Mouse (Mus musculus): Measurements from ENCODE around the gene Tet1.
"Not testable (repeated sequence)": the region's sequence is repeated elsewhere in the genome, so short reads cannot be mapped to it uniquely, and the experiment has no call there.

The Tet1 gene

GRCm38 (mm10) chr10:62908896-62909295 is at the start of gene Tet1:
TSS of gene Tet1 (minus strand) at chr10:62908996.
- not testable (repeated sequence) for DNase-seq

- DNase-seq: no peak
Measured at GRCm38 (mm10) chr10:62948551-62948950, 39.8 kb upstream of the Tet1 start.

DNA sequence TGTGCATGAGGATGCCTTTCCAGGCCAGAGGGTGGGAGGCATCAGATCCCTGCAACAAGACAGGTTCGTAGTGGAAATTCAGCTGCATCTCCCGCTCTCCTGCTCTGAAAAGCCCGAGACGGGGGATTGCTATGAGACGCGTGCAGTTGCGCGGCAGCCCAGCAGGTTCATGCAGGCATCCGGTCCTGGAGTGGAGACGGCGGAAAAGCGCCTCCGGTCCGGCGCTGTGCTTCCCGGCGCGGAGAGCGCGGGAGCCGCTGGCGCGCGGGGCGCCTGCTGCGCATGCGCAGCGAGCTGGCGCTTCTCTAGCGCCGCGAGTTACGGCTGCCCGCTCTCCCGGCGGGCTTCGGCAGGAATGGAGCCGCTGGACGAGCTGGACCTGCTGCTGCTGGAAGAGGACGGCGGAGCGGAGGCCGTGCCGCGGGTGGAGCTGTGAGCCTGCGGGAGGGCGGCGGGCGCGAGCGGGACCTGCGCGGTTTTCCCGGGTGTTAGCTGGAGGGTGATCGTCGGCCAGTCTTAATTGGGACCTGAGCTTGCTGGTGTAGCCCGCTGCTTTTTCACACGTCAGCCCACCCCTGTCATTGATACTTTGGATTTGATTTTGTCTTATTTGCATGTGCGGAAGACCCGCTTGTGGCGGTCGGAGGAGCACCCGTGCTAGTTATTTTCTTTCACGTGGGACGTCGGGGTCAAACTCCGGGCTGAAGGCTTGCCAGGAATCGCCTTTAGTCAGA is 38.1 kb upstream of the Tet1 start, which contains the start of gene Dna2:
Dna2 (plus strand) TSS at position 289 of the 734 bp plus-strand sequence.
- DNase-seq: peak; percentile 66 to 78

- DNase-seq: no peak
Measured at GRCm38 (mm10) chr10:62944975-62945580, 36.3 kb upstream of the Tet1 start.

DNA sequence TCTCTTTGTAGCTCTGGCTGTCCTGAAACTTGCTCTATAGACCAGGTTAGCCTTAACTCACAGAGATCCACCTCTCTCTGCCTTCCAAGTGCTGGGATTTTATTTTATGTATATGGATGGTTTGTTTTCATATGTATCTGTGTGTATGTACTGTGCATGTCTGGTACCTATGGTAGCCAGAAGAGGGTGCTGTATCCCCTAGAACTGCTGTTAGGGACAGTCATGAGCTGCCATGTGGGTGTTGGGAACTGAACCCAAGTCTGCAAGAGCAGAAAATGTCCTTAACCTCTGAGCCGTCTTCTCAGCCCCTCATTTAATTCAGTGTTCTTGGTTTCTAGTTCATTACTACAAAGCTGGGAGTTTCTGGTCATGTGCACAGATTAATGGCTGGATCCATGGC is 23.6 kb upstream of the Tet1 start:
- DNase-seq: no peak

- no peak for DNase-seq
Measured at GRCm38 (mm10) chr10:62924096-62924635, 15.4 kb upstream of the Tet1 start.

DNA sequence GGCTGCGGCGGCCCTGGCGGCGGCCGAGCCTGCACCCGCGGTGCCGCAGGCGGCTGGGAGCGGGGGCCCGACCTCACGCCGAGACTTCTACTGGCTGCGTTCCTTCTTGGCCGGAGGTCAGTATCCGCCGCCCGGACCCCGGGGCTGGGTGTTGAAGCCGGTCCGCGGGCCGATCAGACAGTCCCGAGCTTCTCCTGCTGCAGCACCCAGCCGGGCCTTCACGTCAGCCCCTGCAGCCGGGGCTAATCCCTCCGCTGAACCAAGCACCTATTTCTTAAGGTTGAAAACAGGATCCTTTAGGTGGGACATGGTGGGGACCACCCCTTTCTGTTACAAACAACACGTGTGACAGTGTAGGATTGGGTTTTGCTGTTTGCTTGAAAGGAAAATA is 12.0 kb upstream of the Tet1 start:
- DNase-seq: no peak

GRCm38 (mm10) chr10:62919925-62920765 is 11.3 kb upstream of the Tet1 start, which contains the start of gene Slc25a16:
TSS of gene Slc25a16 (plus strand) at chr10:62920633.
- peak; percentile 97 for DNase-seq

DNA sequence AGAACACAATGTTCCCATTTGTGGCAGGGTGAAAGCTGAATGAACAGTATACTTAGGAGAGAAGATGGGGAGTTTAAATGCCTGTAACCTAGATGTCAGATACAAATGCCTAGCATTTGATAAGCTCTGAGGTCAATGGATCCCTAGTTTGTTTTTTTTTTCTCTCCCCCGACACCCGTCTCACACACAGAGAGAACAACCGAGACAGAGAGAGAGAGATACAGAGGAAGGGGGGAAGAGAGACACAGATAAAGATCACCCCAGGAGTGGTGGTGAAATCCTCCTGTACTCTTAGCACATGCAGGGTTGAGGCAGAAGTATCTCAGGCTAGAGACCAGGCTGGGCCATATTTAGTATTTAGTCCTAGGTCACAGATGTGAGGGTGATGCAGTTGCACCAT is 10.2 kb upstream of the Tet1 start:
- DNase-seq: no peak

DNA sequence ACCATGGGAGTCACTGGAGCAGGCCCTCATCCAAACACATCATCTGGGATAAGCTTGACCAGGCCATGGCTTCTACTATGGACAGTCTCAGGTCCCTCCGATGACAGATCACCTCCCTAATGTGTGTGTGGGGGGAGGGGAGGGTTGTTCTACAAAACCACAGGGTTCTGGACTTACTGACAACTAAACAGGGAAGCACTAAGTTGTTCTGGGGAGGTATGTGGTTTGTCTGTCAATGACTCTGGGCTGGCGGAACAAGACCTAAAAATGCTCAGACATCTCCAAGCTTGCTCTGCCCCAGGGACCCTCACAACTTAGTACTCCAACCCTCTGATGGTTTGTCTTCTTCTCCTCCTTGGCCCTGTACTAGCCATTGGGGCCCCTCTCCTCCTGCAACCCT is 2.3 kb upstream of the Tet1 start:
- DNase-seq: no peak

DNA sequence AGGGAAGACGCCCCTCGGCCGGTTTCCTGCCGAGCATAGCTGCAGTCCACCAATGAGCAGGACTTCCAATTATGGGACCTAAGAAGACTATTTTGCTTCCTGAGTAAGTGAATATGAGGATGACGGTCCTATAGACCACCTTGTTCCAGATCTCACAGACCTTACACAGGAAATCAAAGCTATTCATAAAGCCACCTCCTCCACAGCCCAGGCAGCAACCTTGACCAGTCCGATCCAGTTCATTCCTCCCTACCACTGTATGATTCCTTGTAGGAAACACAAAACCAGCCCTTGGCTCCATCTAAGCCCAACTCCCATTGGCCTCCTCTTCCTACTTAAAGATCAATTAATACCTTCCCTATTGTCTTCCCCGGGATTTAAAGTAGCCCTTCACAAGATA is 2.5 kb downstream of the Tet1 start:
- no peak for DNase-seq

DNA sequence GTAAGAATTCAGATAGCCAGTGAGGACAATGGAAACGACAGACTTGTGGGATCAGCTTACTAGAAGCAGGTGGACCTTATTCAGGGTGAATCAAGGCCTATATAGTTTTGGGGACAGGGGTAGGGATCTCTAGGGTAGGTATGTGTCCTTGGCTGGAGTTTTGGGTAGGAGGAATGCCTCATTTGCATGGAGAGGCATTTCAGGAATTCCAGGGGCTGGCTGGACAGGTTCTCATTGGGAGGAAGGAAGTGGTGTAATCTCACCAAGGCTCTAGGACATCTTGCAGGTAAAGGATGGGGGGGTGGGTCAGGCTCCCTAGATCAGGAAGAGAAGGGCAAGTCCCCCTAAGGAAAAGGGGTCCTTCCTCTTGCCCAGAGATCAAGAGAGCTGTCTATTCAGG is 6.0 kb downstream of the Tet1 start:
- DNase-seq: no peak

- no peak for DNase-seq
Measured at GRCm38 (mm10) chr10:62901826-62902225, 7.0 kb downstream of the Tet1 start.

- DNase-seq: no peak
Measured at GRCm38 (mm10) chr10:62900144-62900543, 8.7 kb downstream of the Tet1 start.

DNA sequence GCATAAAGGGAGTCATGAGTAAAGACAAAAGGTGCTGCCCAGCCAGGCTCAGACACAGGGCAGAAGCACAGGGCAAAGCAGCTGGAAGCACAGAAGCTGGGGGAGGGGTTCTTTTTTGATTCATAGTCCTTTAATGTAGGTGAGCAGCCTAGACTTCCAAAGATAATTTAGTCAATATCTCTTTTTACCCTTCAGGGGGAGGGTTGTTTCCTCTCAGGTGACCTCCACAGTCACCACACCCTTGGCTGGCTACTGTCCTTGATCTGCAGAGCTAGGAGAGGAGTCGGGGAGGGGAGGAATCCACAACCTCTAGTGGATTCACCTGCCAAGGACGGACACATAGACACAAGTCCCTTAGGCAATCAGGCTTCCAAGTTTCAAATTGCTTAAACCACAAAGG is 10.7 kb downstream of the Tet1 start:
- DNase-seq: no peak

DNA sequence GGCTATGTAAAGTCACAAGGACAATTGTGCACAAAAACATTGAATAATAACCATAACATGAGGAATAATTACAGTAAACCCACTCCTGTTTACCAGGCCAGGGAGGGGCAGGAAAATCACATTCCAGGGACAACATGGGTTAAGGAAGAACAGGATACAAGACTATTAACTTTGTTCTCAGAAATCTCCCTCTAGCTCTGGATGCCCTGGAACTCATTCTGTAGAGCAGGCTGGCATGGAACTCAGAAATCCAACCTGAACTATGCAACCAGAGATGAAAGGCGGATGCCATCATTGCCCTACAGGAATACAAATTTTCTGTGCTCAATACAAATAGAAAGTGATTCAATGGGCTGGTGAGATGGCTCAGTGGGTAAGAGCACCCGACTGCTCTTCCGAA is 11.4 kb downstream of the Tet1 start:
- no peak for DNase-seq

- no peak for DNase-seq
Measured at GRCm38 (mm10) chr10:62896774-62897173, 12.0 kb downstream of the Tet1 start.

DNA sequence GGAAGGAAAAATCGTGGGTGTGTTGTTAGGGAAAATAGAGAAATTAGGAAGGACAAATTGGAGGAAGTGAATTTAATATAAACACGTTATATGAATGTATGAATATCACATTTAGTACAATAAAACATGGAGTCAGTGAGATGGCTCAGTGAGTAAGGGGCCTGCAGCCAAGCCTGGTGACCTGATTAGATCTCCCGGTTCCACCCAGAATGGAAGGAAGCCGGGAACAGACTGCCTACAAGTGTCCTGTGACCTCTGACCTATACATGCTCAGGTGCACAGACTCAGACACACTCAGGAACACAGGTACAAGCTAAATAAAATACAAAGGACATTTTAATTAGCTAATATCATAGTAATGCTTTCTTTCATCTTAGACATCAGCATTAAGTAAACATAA is 12.8 kb downstream of the Tet1 start:
- DNase-seq: no peak

DNA sequence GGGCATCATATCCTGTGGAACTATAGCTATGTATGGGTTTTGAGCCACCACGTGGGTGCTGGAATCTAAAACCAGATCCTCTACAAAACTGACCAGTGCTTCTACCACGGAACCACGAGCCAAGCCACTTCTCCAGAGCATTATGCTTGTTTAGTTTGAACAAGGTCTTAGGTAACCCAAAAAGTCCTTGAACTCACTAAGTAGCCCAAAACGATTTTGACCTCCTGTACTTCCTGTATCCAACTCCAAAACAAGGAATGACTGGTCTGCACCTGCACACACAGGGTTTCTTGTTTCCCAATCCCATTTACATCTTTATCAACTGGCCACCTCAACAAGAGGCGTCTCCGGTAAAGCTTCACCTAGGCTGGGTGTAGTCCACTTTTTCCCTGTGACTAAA is 13.4 kb downstream of the Tet1 start:
- no peak for DNase-seq

DNA sequence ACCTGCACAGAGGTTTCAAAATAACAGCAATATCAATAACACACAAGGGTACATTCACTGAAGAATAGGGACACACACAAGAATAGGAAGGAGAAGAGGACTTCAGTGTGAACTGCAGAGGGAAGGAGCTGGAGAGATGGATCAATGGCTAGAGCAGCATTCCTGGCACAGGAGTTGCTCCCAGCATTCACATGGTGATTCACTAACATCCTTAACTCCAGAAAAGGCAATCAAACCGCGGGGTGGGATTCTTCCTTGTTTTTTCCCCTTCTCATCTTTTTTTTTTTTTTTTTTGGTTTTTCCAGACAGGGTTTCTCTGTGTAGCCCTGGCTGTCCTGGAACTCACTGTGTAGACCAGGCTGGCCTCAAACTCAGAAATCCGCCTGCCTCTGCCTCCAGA is 14.3 kb downstream of the Tet1 start:
- DNase-seq: no peak

DNA sequence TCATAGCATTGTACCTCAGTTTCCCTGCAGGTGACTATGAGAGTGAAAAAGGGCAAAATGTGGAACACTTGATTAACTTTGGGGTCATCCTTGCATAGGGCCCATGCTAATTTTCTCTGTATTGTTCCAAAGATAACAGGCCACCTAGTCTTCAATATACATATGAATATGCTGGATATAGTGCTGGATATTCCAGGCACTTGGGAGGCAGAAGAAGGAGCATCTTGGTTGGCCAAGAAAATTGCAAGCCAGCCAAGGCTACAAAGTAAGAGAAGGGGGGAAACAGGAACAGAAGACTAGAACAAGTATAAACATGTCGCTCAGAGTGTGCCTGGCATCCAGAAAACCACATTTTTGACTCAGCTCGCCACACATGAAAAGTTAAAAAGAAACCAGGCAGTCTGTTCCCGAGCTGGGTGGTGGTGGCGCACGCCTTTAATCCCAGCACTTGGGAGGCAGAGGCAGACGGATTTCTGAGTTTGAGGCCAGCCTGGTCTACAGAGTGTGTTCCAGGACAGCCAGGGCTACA is 15.4 kb downstream of the Tet1 start:
- DNase-seq: no peak

DNA sequence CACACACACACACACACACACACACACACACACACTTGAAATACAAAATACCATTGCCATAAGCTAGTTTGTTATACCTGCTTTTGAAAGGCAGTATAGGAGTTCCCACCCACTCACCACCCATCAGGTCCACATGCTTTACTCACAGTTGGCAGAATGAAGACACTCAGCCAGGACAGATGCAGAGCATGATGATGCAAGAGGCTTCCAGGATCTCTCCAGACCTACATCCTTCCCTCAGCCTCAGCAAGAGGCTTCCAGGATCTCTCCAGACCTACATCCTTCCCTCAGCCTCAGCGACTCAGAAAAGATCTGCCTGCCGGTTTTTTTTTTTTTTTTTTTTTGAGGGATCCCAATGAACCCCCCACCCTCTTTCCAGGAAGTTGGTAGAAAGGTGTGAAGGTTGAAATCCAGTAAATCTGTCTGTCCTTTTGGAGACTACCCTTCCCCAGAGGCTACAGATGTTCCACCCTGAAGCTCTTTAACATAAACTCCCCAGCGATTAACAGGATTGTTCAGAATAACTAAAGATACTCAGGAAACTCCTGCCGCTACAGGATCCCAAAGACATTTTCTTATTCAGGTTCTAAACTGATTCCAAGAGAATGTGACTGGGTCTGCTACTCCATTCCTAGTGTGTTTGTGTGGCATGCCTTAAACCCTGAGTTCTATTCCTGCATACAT is 16.1 kb downstream of the Tet1 start:
- DNase-seq: no peak

DNA sequence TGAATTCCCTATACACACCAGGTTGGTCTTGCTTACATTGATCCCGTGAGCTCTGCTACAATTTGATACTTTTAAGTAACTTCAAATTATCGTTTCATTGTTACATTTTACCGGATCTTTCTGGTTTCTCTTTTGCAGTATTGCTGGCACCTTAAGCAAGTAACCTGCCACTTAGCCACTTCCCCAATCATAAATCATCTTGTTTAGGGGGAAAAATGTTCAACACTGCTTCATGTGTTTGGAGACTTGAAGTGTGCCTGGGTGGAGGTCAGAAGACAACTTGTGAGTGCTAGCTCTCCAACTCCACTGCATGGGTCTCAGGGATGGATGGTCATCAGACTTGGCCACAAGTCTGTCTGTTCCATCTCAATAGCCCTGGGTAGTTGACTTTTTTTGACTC is 17.8 kb downstream of the Tet1 start:
- no peak for DNase-seq
